Mouse (Mus musculus) embryonic facial prominence, embryonic 15.5 days (tissue): ENCODE measurements around the gene Tmem170. TPM values are rescaled to one million over a fixed set of nuclear protein-coding genes. Genes with fewer than 3 reads are reported as not detected.
A peak's percentile ranks its signal among the peaks of the same experiment; 100 is the strongest.

Experiments
- ATAC-seq: fragments of 200-750 bp; cut with Nextera tagmentation; 2 replicates; pipeline ENCODE4 v1.8.0; 2017; ENCODE audit warnings: low read depth, moderate TSS enrichment; ENCODE audit not compliant: insufficient number of reproducible peaks, low FRiP score, low TSS enrichment
- H3K27ac ChIP-seq: fragments of 300-500 bp; sonication (generic); replicated peaks from 2 replicates; pipeline ENCODE4 v1.5.1; 2015; ENCODE audit warnings: mild to moderate bottlenecking, inconsistent platforms
- H3K27me3 ChIP-seq: fragments of 300-500 bp; sonication (generic); 2 replicates; pipeline ENCODE4 v1.6.1; 2015; ENCODE audit warnings: inconsistent platforms
- H3K36me3 ChIP-seq: fragments of 300-500 bp; sonication (generic); 2 replicates; pipeline ENCODE4 v1.6.1; 2015; ENCODE audit warnings: mild to moderate bottlenecking, inconsistent platforms
- H3K4me1 ChIP-seq: fragments of 300-500 bp; sonication (generic); 2 replicates; pipeline ENCODE4 v1.6.1; 2015; ENCODE audit warnings: inconsistent platforms
- H3K4me2 ChIP-seq: fragments of 300-500 bp; sonication (generic); replicated peaks from 2 replicates; pipeline ENCODE4 v1.6.1; 2015; ENCODE audit warnings: mild to moderate bottlenecking, inconsistent platforms
- H3K4me3 ChIP-seq: fragments of 300-500 bp; sonication (generic); replicated peaks from 2 replicates; pipeline ENCODE4 v1.5.1; 2015; ENCODE audit warnings: mild to moderate bottlenecking, inconsistent platforms
- H3K9ac ChIP-seq: fragments of 300-500 bp; sonication (generic); 2 replicates; pipeline ENCODE4 v1.6.1; 2015; ENCODE audit warnings: inconsistent platforms
- H3K9me3 ChIP-seq: fragments of 300-500 bp; sonication (generic); replicated peaks from 2 replicates; pipeline ENCODE4 v1.6.1; 2016; ENCODE audit warnings: inconsistent platforms
- WGBS: fragments of 180-500 bp; shearing (Covaris S2); methylation state at CpG from one replicate; pipeline ENCODE4 v1.1.7; 2015; 5-methylcytosine and 5-hydroxymethylcytosine counted together
- polyA plus RNA-seq: library from polyadenylated mRNA; unstranded; fragments of >200 nt; fragmentation: Nextera tagmentation; extraction: Ambion mirVana; gene quantifications from 2 replicates; pipeline ENCODE4 v1.2.1, GENCODE M21; 2015

Gene Tmem170
- polyA plus RNA-seq, 1 experiment from 2014 or later: 9.3 TPM

- peaks cover 45% of the 10 kb centered on the region for H3K36me3 ChIP-seq
- 53% methylated on average over 1 of the region's 1 CpGs for WGBS
- no peaks in the 10 kb centered on the region for H3K9me3 ChIP-seq
- H3K27ac ChIP-seq: no peak overlapping the region
- H3K9ac ChIP-seq: no peak overlapping the region
- H3K4me2 ChIP-seq: no peak overlapping the region
- ATAC-seq: no peak
- peaks cover 13% of the 10 kb centered on the region; the same call in 1 of the 2 replicates for H3K4me1 ChIP-seq
- no peaks in the 10 kb centered on the region for H3K27me3 ChIP-seq
- no peak overlapping the region for H3K4me3 ChIP-seq
Measured at GRCm38 (mm10) chr8:111835540-111835939, 41.0 kb downstream of the Tmem170 start.

GRCm38 (mm10) chr8:111834011-111834410, 42.5 kb downstream of the Tmem170 start:
- Histone ChIP-seq H3K27me3 (no peaks in the 10 kb centered on the region), H3K36me3 (peaks cover 45% of the 10 kb centered on the region), H3K9me3 (no peaks in the 10 kb centered on the region), H3K27ac (peak overlapping the region; percentile 35; the same call in 1 of the 2 replicates), H3K4me3 (no peak overlapping the region), H3K4me2 (no peak overlapping the region), H3K9ac (no peak overlapping the region), H3K4me1 (peaks cover 19% of the 10 kb centered on the region)
- ATAC-seq: no peak
- WGBS: 37% methylated on average over 6 of the region's 6 CpGs

GRCm38 (mm10) chr8:111832983-111833382, 43.6 kb downstream of the Tmem170 start:
- H3K4me1 ChIP-seq: peaks cover 19% of the 10 kb centered on the region
- no peaks in the 10 kb centered on the region for H3K9me3 ChIP-seq
- H3K9ac ChIP-seq: no peak overlapping the region
- no peak overlapping the region for H3K4me3 ChIP-seq
- H3K27ac ChIP-seq: no peak overlapping the region
- 58% methylated on average over 5 of the region's 5 CpGs for WGBS
- H3K27me3 ChIP-seq: no peaks in the 10 kb centered on the region
- no peak for ATAC-seq
- peaks cover 41% of the 10 kb centered on the region for H3K36me3 ChIP-seq
- H3K4me2 ChIP-seq: no peak overlapping the region

GRCm38 (mm10) chr8:111831996-111832395, 44.6 kb downstream of the Tmem170 start:
- ATAC-seq: no peak

GRCm38 (mm10) chr8:111828595-111828994, 48.0 kb downstream of the Tmem170 start:
- H3K9ac ChIP-seq: no peak overlapping the region
- H3K27me3 ChIP-seq: no peaks in the 10 kb centered on the region
- no peaks in the 10 kb centered on the region for H3K9me3 ChIP-seq
- no peak overlapping the region for H3K4me2 ChIP-seq
- H3K27ac ChIP-seq: peak overlapping the region; percentile 73
- ATAC-seq: 0 out of 2 replicates have a peak, but pooled peaks have one; percentile 43
- peaks cover 14% of the 10 kb centered on the region for H3K4me1 ChIP-seq
- WGBS: 48% methylated on average over 6 of the region's 6 CpGs
- H3K36me3 ChIP-seq: peaks cover 38% of the 10 kb centered on the region; the same call in 1 of the 2 replicates
- no peak overlapping the region for H3K4me3 ChIP-seq

More at GRCm38 (mm10) chr8:111831996-111832395, 44.6 kb downstream of the Tmem170 start:
- Histone ChIP-seq H3K9ac (no peak overlapping the region), H3K4me1 (peaks cover 19% of the 10 kb centered on the region), H3K9me3 (no peaks in the 10 kb centered on the region), H3K27ac (no peak overlapping the region; the same call in 1 of the 2 replicates), H3K36me3 (peaks cover 33% of the 10 kb centered on the region; the same call in 1 of the 2 replicates), H3K4me2 (no peak overlapping the region), H3K4me3 (no peak overlapping the region), H3K27me3 (no peaks in the 10 kb centered on the region)
- WGBS: 43% methylated on average over 4 of the region's 4 CpGs

GRCm38 (mm10) chr8:111825219-111825618, 51.3 kb downstream of the Tmem170 start:
- H3K9ac ChIP-seq: no peak overlapping the region
- no peaks in the 10 kb centered on the region for H3K27me3 ChIP-seq
- peaks cover 45% of the 10 kb centered on the region for H3K36me3 ChIP-seq
- 67% methylated on average over 6 of the region's 6 CpGs for WGBS
- H3K4me1 ChIP-seq: peaks cover 5% of the 10 kb centered on the region; the same call in 1 of the 2 replicates
- no peak overlapping the region for H3K27ac ChIP-seq
- no peak overlapping the region for H3K4me2 ChIP-seq
- no peak for ATAC-seq
- H3K9me3 ChIP-seq: no peaks in the 10 kb centered on the region
- no peak overlapping the region for H3K4me3 ChIP-seq

GRCm38 (mm10) chr8:111824334-111824733, 52.2 kb downstream of the Tmem170 start:
- Histone ChIP-seq H3K4me3 (no peak overlapping the region), H3K4me2 (no peak overlapping the region), H3K4me1 (peaks cover 2% of the 10 kb centered on the region; the same call in 1 of the 2 replicates), H3K36me3 (peaks cover 43% of the 10 kb centered on the region), H3K9ac (no peak overlapping the region), H3K27me3 (no peaks in the 10 kb centered on the region), H3K9me3 (no peaks in the 10 kb centered on the region), H3K27ac (no peak overlapping the region)
- WGBS: 91% methylated on average over 5 of the region's 5 CpGs
- no peak for ATAC-seq

GRCm38 (mm10) chr8:111821199-111821598, 55.4 kb downstream of the Tmem170 start:
- ATAC-seq: no peak
- H3K27ac ChIP-seq: no peak overlapping the region
- H3K36me3 ChIP-seq: peaks cover 36% of the 10 kb centered on the region
- 0 out of 2 replicates have a peak, but pooled peaks cover 6% of the 10 kb centered on the region for H3K4me1 ChIP-seq
- H3K4me3 ChIP-seq: no peak overlapping the region
- no peak overlapping the region for H3K9ac ChIP-seq
- 63% methylated on average over 10 of the region's 10 CpGs for WGBS
- no peaks in the 10 kb centered on the region for H3K9me3 ChIP-seq
- no peaks in the 10 kb centered on the region for H3K27me3 ChIP-seq
- no peak overlapping the region for H3K4me2 ChIP-seq

GRCm38 (mm10) chr8:111820691-111821090, 55.9 kb downstream of the Tmem170 start:
- H3K36me3 ChIP-seq: peaks cover 37% of the 10 kb centered on the region
- ATAC-seq: no peak
- H3K27me3 ChIP-seq: no peaks in the 10 kb centered on the region
- H3K4me1 ChIP-seq: 0 out of 2 replicates have a peak, but pooled peaks cover 6% of the 10 kb centered on the region
- no peak overlapping the region for H3K4me3 ChIP-seq
- H3K9me3 ChIP-seq: no peaks in the 10 kb centered on the region
- H3K9ac ChIP-seq: no peak overlapping the region
- 0 out of 2 replicates have a peak overlapping the region, but pooled peaks have one; percentile 53 for H3K27ac ChIP-seq
- 74% methylated on average over 4 of the region's 4 CpGs for WGBS
- no peak overlapping the region for H3K4me2 ChIP-seq

- WGBS: 80% methylated on average over 12 of the region's 12 CpGs
- Histone ChIP-seq H3K27me3 (no peaks in the 10 kb centered on the region), H3K9me3 (no peaks in the 10 kb centered on the region), H3K36me3 (peaks cover 38% of the 10 kb centered on the region), H3K4me1 (0 out of 2 replicates have a peak, but pooled peaks cover 6% of the 10 kb centered on the region), H3K9ac (no peak overlapping the region), H3K27ac (peak overlapping the region; percentile 53; the same call in 1 of the 2 replicates), H3K4me2 (no peak overlapping the region), H3K4me3 (no peak overlapping the region)
- no peak for ATAC-seq
Measured at GRCm38 (mm10) chr8:111820018-111820417, 56.5 kb downstream of the Tmem170 start.

- WGBS: 75% methylated on average over 3 of the region's 3 CpGs
- Histone ChIP-seq H3K4me2 (no peak overlapping the region), H3K4me1 (0 out of 2 replicates have a peak, but pooled peaks cover 6% of the 10 kb centered on the region), H3K27ac (0 out of 2 replicates have a peak overlapping the region, but pooled peaks have one; percentile 49), H3K9ac (no peak overlapping the region), H3K27me3 (no peaks in the 10 kb centered on the region), H3K4me3 (no peak overlapping the region), H3K9me3 (no peaks in the 10 kb centered on the region), H3K36me3 (peaks cover 42% of the 10 kb centered on the region)
- no peak for ATAC-seq
Measured at GRCm38 (mm10) chr8:111818556-111818955, 58.0 kb downstream of the Tmem170 start.

GRCm38 (mm10) chr8:111815078-111815477, 61.5 kb downstream of the Tmem170 start:
- no peak overlapping the region for H3K4me3 ChIP-seq
- no peak overlapping the region for H3K4me2 ChIP-seq
- H3K9me3 ChIP-seq: no peaks in the 10 kb centered on the region
- H3K27me3 ChIP-seq: no peaks in the 10 kb centered on the region
- no peak overlapping the region for H3K9ac ChIP-seq
- H3K4me1 ChIP-seq: 0 out of 2 replicates have a peak, but pooled peaks cover 6% of the 10 kb centered on the region
- WGBS: 95% methylated on average over 4 of the region's 4 CpGs
- no peak overlapping the region for H3K27ac ChIP-seq
- peaks cover 26% of the 10 kb centered on the region for H3K36me3 ChIP-seq
- ATAC-seq: no peak
